Mouse (Mus musculus): Measurements from ENCODE around the gene Hspb6. TPM values are rescaled to one million over a fixed set of nuclear protein-coding genes. Genes with fewer than 3 reads are reported as not detected.
A peak's percentile ranks its signal among the peaks of the same experiment; 100 is the strongest.

Gene Hspb6
- 49.1 and 64.2 TPM in 2 replicates for polyA plus RNA-seq (2012; ENCODE audit: insufficient read depth, insufficient read length, missing spikeins)

DNA sequence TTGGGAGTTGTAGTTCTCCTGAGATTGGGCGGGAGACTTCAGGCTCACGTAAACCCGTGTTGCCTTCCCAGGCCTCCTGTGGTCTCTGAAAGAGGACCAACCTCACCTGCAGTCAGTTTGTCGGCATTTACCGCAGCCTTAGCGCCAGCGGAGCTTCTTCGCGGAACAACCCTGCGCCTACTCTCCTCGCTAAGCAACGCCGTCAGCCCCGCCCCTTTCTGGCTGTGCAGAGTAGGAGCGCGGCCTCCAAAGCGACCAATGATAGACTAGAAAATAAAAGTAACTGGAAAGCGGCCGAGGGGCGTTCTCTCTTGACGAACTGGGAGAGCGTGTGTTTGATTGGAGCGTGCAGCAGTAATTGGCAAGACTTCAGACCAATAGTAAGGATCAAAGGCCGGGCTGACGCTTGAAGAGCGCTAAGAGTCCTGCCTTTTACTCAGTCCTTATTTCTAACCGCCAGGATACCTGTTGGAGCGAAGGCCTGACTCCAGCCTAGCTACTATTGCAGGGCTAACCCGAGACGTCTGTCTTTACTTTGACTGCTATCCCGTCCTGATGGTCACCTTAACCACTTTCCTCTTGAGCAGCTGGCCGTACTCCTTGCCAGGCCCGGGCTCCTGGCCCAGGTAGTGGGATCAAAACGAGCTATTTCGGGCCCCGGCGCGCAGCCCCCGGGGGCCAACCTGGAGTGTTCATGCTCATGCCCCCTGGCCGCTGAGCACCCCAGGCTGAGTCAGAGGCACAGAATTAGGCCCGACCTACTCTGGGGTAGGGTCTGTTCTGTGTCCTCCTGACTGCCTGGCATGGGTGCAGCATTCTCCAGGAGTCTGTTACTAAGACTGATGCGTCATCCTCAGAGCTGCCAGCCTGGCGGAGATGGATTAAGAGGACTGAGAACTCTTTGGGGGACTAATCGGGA, at the start of gene Hspb6, which contains the start of gene Proser3:
Gene Hspb6, plus strand, starts transcription at position 77 of the 919 bp plus-strand sequence.
Gene Proser3, minus strand, starts transcription at position 198 of the 919 bp plus-strand sequence.
- H3K4me3 ChIP-seq (ENCODE audit: insufficient read depth, low read depth, low read length): peak within 1 kb of the TSS; percentile 72
- H3K27ac ChIP-seq (replicated peaks; ENCODE audit: low read depth, low read length): peak within 1 kb of the TSS; percentile 87
- H3K4me1 ChIP-seq (ENCODE audit: control insufficient read depth, insufficient read depth, insufficient read length, low read length): peaks cover 3% of the 10 kb centered on the region

DNA sequence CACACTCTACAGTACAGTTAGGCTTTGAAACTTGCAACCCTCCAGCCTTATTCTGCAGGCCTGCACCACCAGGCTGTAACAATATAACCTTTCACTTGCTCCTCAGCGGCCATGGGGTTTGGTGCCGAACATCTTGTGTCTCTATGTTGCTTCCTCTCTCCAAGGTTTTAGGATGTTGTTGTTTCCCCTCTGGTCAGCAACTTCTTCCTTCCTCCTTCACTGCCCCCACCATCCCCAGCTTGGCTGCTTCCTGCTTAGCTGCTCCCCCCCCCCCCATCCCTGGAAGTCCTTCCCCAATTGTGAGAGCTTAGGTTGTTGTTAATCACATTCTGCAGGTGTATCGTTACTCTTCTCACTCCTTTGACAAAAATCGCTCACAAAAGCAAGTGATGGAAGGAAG, 43.9 kb upstream of the Hspb6 start:
- Histone ChIP-seq H3K4me3 (ENCODE audit: insufficient read depth, low read depth, low read length) (no peak overlapping the region), H3K27ac (replicated peaks; ENCODE audit: low read depth, low read length) (no peak overlapping the region), H3K4me1 (ENCODE audit: control insufficient read depth, insufficient read depth, insufficient read length, low read length) (no peaks in the 10 kb centered on the region)

DNA sequence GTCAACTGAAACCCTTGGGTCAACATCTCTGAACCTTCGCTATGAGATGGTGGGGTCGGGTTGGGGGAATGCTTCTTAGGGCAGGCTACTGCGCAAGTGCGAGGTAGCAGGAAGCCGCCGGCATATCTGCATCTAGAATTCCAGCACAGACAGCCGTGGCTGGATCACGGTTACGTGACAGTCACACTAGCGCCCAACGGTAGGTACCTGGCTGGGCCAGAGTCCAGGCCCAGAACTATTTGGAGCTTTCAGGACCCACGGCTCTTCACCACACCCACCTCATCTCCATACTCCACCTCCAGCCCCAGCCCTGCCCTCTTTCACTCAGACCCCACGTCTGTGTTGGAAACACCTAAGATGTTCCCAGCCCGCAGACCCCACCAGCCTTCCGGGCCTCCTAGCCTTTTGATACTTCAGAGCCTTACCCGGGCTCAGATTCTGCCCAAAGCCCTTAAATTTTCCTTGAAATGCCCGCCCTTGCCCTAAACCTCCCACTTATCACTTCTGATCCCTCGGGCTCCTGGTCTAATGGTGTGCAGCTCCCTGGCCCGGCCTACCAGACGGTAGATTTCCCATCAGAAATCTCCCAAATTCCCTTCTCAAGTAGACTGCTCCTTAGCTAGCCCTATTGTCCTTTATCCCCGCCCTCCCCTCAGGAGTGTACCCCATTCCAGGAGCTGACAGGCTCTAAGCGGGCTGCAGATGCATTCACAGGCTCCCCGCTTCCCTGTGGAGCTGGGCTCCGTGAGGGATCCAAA, 36.8 kb upstream of the Hspb6 start:
- no peak overlapping the region for H3K4me3 ChIP-seq (ENCODE audit: insufficient read depth, low read depth, low read length)
- H3K27ac ChIP-seq (replicated peaks; ENCODE audit: low read depth, low read length): no peak overlapping the region
- H3K4me1 ChIP-seq (ENCODE audit: control insufficient read depth, insufficient read depth, insufficient read length, low read length): no peaks in the 10 kb centered on the region

DNA sequence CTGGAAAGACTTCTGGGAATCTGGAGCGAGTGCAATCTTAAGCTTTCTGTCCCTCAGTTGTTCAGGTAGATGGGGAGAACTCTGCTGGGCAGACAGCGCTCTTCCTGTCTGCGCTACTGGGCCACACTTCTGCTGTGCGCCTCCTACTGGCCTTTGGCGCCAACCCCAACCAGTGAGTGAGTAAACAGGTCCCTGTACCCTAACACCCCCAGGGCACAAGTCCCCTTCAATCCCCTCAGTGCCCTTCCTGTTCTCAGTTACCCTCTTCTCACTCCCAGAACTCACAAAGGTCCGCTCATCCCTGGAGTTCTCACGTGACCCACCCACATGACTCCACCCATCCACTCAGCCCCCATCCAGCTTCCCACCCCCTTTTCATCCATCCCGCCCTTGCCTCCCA, 33.7 kb upstream of the Hspb6 start:
- H3K4me3 ChIP-seq (ENCODE audit: insufficient read depth, low read depth, low read length): no peak overlapping the region
- H3K4me1 ChIP-seq (ENCODE audit: control insufficient read depth, insufficient read depth, insufficient read length, low read length): no peaks in the 10 kb centered on the region
- no peak overlapping the region for H3K27ac ChIP-seq (replicated peaks; ENCODE audit: low read depth, low read length)

DNA sequence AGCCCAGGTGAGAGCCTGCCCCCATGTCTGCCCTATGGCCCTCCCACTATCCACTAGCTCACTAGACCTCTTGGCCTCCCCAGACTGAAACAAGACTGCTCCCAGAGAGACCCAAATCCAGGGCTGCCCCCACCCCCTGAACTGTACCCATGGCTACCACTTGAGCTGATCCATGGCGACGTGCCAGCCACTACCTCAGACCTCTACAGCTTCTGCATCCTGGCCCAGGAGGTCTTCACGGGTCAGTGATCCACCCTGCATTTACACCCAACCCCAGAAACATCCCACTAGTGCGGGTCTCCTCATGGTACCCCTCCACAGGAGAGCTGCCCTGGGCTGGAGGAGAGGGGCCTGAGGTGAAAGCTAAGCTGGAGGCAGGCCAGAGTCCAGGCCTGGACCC, 31.6 kb upstream of the Hspb6 start:
- no peak overlapping the region for H3K4me3 ChIP-seq (ENCODE audit: insufficient read depth, low read depth, low read length)
- no peaks in the 10 kb centered on the region for H3K4me1 ChIP-seq (ENCODE audit: control insufficient read depth, insufficient read depth, insufficient read length, low read length)
- H3K27ac ChIP-seq (replicated peaks; ENCODE audit: low read depth, low read length): no peak overlapping the region

DNA sequence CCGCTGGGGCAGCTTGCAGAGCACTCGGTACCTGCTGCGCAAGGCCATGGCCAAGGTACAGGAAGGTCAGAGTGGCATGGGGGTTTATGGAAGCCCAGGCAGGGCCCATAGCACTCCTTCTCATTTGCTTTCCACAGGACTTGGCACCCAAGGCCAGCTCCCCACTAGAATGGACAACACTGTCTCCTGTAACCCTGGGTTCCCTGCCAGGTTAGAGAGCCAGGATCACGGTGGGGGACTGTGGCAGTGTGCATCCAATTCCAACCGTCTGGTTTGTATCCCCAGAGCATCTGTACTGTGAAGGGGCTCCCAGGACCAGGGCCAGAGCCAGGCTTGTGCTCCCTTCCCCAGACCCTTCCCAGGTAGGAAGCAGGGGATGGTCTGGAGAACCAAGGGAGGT, 31.1 kb upstream of the Hspb6 start:
- no peak overlapping the region for H3K4me3 ChIP-seq (ENCODE audit: insufficient read depth, low read depth, low read length)
- no peak overlapping the region for H3K27ac ChIP-seq (replicated peaks; ENCODE audit: low read depth, low read length)
- no peaks in the 10 kb centered on the region for H3K4me1 ChIP-seq (ENCODE audit: control insufficient read depth, insufficient read depth, insufficient read length, low read length)

DNA sequence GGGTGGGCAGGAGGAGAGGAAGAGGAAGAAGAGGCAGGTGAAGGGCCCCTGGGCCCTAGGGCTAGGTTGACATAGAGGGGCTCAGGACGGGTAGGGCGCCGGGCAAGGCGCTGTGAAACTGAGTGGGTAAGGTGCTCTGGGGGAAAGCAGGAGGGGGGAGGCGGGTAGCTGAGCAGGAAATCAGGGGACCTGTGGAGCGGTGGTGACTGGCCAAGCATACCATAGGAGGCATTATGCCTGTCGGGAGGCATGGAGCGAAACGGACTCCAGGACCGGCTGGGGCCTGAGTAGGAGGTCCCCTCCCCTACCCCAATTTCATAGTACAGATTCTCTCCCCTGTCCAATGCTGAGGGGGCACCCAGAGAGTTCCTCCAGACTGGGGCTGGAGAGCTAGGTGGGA, 29.1 kb upstream of the Hspb6 start:
- H3K4me3 ChIP-seq (ENCODE audit: insufficient read depth, low read depth, low read length): no peak overlapping the region
- H3K27ac ChIP-seq (replicated peaks; ENCODE audit: low read depth, low read length): no peak overlapping the region
- H3K4me1 ChIP-seq (ENCODE audit: control insufficient read depth, insufficient read depth, insufficient read length, low read length): no peaks in the 10 kb centered on the region

DNA sequence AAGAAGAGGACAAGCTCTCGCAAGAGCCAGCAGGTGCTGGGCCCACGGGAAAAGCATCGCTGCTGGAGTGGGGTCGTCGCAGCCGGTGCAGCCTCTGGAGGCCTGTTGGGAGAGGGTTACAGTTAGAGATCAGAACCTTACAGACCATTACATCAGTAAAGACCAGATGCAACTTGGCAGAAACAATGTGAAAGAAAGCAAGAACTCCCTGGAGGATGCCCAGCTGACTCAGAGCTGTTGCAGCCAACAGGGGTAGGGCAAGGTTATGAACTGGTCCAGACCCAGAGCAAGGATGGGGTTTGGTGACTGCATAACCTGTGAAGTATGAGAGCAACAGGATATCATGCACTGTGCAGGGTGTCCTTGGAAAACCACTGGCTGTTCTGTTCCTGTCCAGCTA, 27.5 kb upstream of the Hspb6 start:
- H3K4me1 ChIP-seq (ENCODE audit: control insufficient read depth, insufficient read depth, insufficient read length, low read length): no peaks in the 10 kb centered on the region
- H3K4me3 ChIP-seq (ENCODE audit: insufficient read depth, low read depth, low read length): no peak overlapping the region
- no peak overlapping the region for H3K27ac ChIP-seq (replicated peaks; ENCODE audit: low read depth, low read length)

DNA sequence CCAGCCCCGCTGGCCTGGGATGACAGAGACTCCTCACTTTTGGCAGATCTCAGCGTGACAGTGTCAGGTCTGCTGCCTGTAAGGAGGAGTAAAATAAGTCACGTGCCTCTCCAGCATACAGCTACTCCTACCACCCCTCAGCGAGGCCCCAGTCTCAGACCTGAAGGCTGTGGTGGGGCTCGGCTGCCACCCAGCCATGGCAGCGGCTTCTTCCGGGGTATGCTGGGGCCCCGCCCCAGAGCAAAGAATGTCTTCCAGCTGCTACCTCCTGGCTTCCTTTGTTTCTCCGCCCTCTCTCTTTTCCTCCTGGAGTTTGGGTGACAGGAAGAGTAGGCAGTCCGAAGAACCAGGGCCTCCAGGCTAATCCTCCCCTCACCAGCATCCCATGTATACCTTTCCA, 26.0 kb upstream of the Hspb6 start:
- Histone ChIP-seq H3K27ac (replicated peaks; ENCODE audit: low read depth, low read length) (no peak overlapping the region), H3K4me3 (ENCODE audit: insufficient read depth, low read depth, low read length) (no peak overlapping the region)

DNA sequence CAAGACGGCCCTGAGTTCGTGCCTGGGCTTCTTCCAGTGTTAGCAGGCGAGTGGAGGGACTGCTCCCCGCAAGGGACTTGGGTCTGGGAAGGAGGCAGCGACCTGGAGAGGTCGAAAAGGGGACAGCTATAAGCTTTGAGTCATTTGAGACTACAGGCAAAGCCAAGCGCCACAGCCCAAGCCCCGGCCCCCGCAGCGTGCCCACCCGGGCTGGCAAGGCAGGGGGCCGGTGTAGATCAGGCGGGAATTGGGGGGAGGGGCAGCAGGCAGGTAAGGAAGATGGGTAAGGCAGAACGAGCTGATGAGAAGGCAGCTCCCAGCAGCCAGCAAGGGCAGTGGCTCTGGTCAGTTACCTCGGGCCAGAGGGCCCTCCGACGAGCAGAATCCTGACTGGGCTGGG, 25.6 kb upstream of the Hspb6 start:
- H3K4me1 ChIP-seq (ENCODE audit: control insufficient read depth, insufficient read depth, insufficient read length, low read length): no peaks in the 10 kb centered on the region
- H3K27ac ChIP-seq (replicated peaks; ENCODE audit: low read depth, low read length): no peak overlapping the region
- H3K4me3 ChIP-seq (ENCODE audit: insufficient read depth, low read depth, low read length): no peak overlapping the region

More for the DNA sequence above, 26.0 kb upstream of the Hspb6 start:
- H3K4me1 ChIP-seq (ENCODE audit: control insufficient read depth, insufficient read depth, insufficient read length, low read length): no peaks in the 10 kb centered on the region

DNA sequence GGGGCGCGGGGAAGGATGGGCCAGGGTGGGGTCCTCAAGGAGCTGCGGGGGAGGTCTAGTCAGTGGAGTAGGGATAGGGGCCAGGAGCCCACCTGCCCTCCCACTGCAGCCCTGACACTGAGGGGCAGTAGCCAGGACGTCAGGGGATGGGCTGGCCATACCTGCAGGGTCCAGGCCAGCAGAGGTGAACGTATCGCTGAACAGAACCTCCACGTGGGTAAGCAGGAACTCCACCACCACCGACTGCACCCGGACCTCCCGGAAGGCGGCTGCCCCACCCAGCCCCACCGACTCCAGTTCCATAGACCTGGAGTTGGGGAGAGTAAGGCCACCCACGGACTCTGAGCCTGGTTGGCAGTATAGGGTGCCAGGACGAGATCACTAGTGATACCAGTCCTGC, 25.0 kb upstream of the Hspb6 start:
- Histone ChIP-seq H3K4me1 (ENCODE audit: control insufficient read depth, insufficient read depth, insufficient read length, low read length) (no peaks in the 10 kb centered on the region), H3K27ac (replicated peaks; ENCODE audit: low read depth, low read length) (no peak overlapping the region), H3K4me3 (ENCODE audit: insufficient read depth, low read depth, low read length) (no peak overlapping the region)

DNA sequence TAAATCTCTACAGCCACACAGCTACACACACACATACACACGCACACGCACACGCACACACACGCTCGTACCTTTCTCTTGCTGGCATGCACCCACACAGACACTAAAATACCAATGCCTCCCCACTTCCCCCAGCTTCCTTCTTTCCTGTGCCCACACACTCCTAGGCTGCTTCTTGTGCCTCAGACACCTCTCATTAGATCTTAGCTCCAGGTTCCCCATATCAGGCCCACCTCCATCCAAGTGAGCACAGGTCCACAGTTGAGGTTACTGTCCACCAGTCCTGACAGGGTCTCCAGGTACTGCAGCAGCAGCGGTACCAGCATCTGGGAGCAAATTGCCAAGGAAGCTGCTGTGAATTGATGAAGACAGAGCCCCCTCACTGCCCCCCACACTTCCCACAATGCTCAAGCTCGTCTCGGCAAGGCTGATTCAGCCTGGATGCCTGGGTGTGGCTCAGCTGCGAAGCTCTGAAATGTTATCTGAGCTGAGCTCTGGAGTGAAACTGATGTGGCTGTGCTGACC, 20.6 kb upstream of the Hspb6 start:
- Histone ChIP-seq H3K4me3 (ENCODE audit: insufficient read depth, low read depth, low read length) (no peak overlapping the region), H3K4me1 (ENCODE audit: control insufficient read depth, insufficient read depth, insufficient read length, low read length) (no peaks in the 10 kb centered on the region), H3K27ac (replicated peaks; ENCODE audit: low read depth, low read length) (no peak overlapping the region)

DNA sequence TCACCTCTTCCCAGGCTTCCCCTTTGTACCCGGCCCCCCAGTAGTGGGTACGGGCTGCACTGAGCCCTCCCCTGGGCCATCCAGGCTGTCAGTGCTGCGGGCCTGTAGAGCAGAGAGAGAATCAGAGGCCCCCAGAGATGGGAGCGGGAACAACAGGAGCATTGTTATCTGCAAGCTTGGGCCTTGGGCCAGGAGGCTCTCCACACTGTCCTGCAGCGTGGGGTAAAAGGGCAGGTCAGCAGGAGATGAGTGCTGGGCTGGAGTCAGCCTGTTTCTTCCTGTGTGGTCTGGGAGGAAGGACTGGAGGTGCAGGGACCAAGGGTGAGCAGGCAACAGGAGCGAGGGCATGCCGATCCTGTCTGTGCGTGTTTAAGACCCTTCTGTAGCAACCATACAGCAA, 19.0 kb upstream of the Hspb6 start:
- H3K4me3 ChIP-seq (ENCODE audit: insufficient read depth, low read depth, low read length): no peak overlapping the region
- H3K4me1 ChIP-seq (ENCODE audit: control insufficient read depth, insufficient read depth, insufficient read length, low read length): no peaks in the 10 kb centered on the region
- no peak overlapping the region for H3K27ac ChIP-seq (replicated peaks; ENCODE audit: low read depth, low read length)

DNA sequence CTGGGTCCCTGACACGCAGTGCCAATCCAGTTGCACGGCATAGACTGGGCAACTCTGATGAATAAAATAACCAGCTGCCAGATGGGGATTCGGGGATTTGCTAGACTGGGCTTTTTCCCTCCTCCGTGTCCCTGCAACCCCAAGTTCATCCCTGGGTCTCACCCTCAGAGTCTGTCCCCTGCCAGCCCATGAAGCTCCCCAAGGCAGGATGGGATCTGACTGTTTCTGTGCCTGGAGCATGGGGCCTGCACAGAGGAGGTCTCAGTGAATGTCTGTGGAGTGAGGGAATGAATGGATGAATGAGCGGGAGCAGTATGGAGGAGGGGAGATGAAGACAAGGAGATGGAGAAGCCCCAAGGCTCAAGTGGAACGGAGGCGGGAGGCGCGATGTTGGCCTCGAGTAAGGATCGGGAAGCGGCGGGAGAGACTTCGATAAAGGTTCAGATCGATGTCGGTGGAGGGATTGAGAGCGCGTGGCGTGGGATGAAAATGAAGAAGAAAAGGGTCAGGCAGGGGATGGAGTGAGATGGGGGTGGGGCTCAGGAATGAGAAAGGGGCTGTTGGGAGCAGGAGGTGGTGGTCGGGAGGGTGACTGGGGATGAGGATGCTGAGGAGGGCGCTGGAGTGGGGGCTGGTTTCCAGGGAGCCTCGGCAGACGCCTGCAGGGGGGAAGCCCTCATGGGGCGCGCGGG, 17.9 kb upstream of the Hspb6 start:
- Histone ChIP-seq H3K4me3 (ENCODE audit: insufficient read depth, low read depth, low read length) (peak overlapping the region; percentile 70), H3K27ac (replicated peaks; ENCODE audit: low read depth, low read length) (no peak overlapping the region), H3K4me1 (ENCODE audit: control insufficient read depth, insufficient read depth, insufficient read length, low read length) (no peaks in the 10 kb centered on the region)

All from brown adipose tissue, adult 24 weeks (tissue).